Mouse (Mus musculus) embryonic fibroblast, embryonic 13.5 days (primary cell): ENCODE measurements at regions not wholly inside any gene's neighbourhood (a gene's known extent, or its start where the extent isn't known, plus 50 kb on each side); places are given as distances from the start of the nearest gene placed in this dataset.

Experiments
- H3K27ac ChIP-seq: 2 replicates; pipeline ENCODE4 v1.5.1; 2012; ENCODE audit warnings: low read length, control low read depth, inconsistent platforms; ENCODE audit not compliant: insufficient read depth
- H3K4me1 ChIP-seq: 2 replicates; pipeline ENCODE4 v1.6.1; 2011; ENCODE audit warnings: low read length; ENCODE audit not compliant: control insufficient read depth, insufficient read depth
- H3K4me3 ChIP-seq: 2 replicates; pipeline ENCODE4 v1.5.1; 2011; ENCODE audit warnings: mild to moderate bottlenecking, control low read depth, low read length; ENCODE audit not compliant: insufficient read depth
- CTCF ChIP-seq: IDR thresholded peaks from 2 replicates; pipeline ENCODE4 v1.5.1; 2011; ENCODE audit warnings: mild to moderate bottlenecking, control low read depth, low read length, moderate library complexity, borderline replicate concordance; ENCODE audit not compliant: insufficient read depth
- POLR2A ChIP-seq: IDR thresholded peaks from 2 replicates; pipeline ENCODE4 v1.6.1; 2011; ENCODE audit warnings: low read depth, mild to moderate bottlenecking, control low read depth, low read length, moderate library complexity

DNA sequence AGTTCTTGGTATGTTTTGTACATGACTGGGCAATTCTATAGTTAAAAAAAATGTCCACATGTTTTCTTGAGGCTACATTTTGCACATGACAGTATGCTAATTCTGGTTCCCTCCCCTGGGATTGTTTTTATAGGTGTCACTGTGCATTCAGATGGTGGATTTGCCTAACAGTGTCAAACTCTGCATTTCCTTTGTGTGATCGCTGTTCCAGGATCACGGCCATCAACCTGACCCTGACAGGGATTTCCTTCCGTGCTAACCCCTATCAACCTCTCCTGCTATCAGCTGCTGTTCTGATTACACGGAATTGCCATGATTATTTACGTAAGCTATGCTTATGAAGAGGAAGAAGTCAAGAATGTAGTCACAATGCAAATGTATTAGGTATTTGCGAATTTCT lies 155.1 kb upstream of the Tmem45b start:
- H3K4me3 ChIP-seq, result no peak overlapping the region
- H3K4me1 ChIP-seq, result no peaks in the 10 kb centered on the region
- no peak overlapping the region for H3K27ac ChIP-seq
- TF ChIP-seq CTCF (no peak), POLR2A (no peak)

DNA sequence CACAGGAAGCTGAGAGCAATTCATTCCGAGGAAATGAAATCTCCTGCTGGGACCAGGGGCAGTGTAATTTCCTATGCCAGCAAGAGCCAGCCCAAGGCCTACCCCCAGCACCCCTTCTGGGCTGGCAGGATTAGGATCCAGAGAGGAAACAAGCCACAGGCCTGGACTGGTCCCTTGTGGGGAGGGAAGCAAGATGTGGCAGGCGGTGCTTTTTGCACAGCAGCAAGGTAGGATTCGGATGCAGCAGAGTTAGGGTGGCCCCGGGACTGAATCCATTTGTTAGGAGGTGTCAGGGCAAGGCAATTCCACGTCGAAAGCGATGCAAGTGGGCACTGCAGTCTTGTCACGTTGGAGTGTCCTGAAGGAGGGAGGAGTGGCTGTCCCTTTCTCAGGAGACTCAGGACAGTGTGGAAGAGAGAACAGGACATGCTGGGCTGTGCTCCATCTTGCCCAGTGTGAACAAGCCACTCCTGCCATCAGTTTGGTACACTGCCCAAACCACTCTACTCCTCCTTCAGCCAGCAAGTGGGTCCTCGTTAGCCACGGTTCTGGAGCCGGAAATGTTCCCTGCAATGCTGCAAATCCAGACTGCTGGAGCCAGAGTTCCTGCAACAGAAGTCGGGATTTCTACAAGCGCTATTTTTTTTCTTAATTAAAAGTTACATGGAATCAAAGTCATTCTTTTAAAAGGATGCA lies 150.1 kb upstream of the Tmem45b start:
- TF ChIP-seq CTCF, result no peak
- H3K27ac ChIP-seq, result no peak overlapping the region
- H3K4me1 ChIP-seq, result no peaks in the 10 kb centered on the region
- no peak overlapping the region for H3K4me3 ChIP-seq

GRCm38 (mm10) chr9:31611036-31611695 lies 146.9 kb upstream of the Tmem45b start:
- Histone ChIP-seq H3K27ac (no peak overlapping the region), H3K4me3 (no peak overlapping the region), H3K4me1 (no peaks in the 10 kb centered on the region)
- no peak for TF ChIP-seq CTCF
- no peak for TF ChIP-seq POLR2A

GRCm38 (mm10) chr9:31610631-31611030 lies 146.4 kb upstream of the Tmem45b start:
- Histone ChIP-seq H3K4me1 (no peaks in the 10 kb centered on the region), H3K27ac (no peak overlapping the region), H3K4me3 (no peak overlapping the region)
- TF ChIP-seq POLR2A, result no peak
- no peak for TF ChIP-seq CTCF

DNA sequence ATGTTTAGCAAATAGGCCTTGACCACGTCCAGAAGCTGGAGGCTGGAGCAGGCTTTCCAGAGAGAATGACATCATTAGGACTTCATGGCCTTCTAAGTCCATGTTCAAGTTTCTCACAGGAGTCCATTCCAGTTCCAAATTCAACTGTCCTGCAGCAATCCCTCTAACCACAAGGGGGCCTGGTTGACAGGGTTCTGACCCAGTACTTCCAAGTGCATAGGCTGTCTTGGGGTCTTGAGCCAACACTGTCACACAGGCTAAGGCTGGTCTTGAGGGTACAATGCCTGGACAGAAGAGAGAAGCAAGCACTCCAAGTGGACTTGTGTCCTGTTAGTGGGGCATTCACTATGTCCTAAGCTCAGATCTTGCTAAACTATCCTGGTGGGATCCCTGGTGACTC lies 145.9 kb upstream of the Tmem45b start:
- Histone ChIP-seq H3K27ac (no peak overlapping the region), H3K4me1 (no peaks in the 10 kb centered on the region), H3K4me3 (no peak overlapping the region)
- TF ChIP-seq CTCF (no peak), POLR2A (no peak)

- Histone ChIP-seq H3K4me1 (no peaks in the 10 kb centered on the region), H3K27ac (no peak overlapping the region), H3K4me3 (no peak overlapping the region)
- no peak for TF ChIP-seq CTCF
- no peak for TF ChIP-seq POLR2A
Measured at GRCm38 (mm10) chr9:31609731-31610130, 145.5 kb upstream of the Tmem45b start.

- no peak overlapping the region for H3K4me3 ChIP-seq
- H3K27ac ChIP-seq, result no peak overlapping the region
- TF ChIP-seq POLR2A (no peak), CTCF (no peak)
- H3K4me1 ChIP-seq, result no peaks in the 10 kb centered on the region
Measured at GRCm38 (mm10) chr9:31608084-31608870, 144.0 kb upstream of the Tmem45b start.

GRCm38 (mm10) chr9:31606936-31607335 lies 142.7 kb upstream of the Tmem45b start:
- Histone ChIP-seq H3K4me1 (no peaks in the 10 kb centered on the region), H3K4me3 (no peak overlapping the region), H3K27ac (no peak overlapping the region)
- no peak for TF ChIP-seq POLR2A
- no peak for TF ChIP-seq CTCF

GRCm38 (mm10) chr9:31604497-31605090 lies 140.3 kb upstream of the Tmem45b start:
- TF ChIP-seq POLR2A (no peak), CTCF (no peak)
- Histone ChIP-seq H3K4me1 (no peaks in the 10 kb centered on the region), H3K4me3 (no peak overlapping the region), H3K27ac (no peak overlapping the region)
